Mouse (Mus musculus) lung, postnatal 14 days (tissue): ENCODE measurements around the gene Ncaph2.
A peak's percentile ranks its signal among the peaks of the same experiment; 100 is the strongest.

ENCODE experiments used
- DNase-seq: peaks from one replicate; pipeline ENCODE4 v3.0.0; 2021

Gene Ncaph2

GRCm38 (mm10) chr15:89355241-89356187 lies at the start of gene Ncaph2, which contains the start of gene Lmf2:
Gene Ncaph2, plus strand, starts transcription at chr15:89355719.
Gene Lmf2, minus strand, starts transcription at chr15:89355659.
- peak; percentile 97 for DNase-seq

DNA sequence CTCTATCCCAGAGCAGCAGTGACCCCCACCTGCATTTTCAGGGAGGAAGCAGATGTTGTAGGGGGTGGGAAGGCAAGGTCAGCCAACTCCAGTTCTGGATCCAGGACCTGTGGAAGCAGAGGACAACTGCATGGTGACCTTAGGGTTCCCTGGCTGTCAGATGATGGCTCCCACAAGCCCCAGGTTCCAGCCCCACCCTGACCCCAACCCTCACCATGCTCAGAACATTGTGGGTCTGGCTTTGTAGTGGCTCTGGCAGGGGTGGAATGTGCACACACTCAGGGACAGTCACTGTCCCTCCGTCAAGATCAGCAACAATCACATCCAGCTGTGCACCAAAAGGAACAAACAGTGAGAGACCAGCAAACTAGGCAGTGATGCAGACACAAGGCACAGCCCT lies 49.6 kb upstream of the Ncaph2 start:
- DNase-seq: no peak

DNA sequence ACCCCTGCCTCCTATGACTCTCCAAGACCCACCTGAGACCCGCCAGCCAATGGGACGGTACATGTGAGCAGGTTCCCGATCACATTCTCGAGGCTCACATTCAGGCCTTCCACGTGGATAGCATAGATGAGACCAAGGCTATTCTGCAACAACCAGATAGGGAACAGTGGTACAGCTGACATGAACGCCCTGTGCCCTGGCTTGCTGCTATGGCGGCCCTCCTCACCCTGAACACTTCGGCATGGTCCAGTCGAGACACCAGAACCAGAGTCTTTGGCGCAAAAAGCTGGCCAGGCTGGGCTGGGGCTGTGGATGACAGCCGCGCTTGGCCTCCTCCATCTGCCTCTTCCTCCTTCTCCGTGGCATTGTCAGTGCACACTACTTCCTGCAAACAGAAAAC lies 48.1 kb upstream of the Ncaph2 start:
- no peak for DNase-seq

GRCm38 (mm10) chr15:89308406-89309139 lies 46.9 kb upstream of the Ncaph2 start:
- DNase-seq: no peak

DNA sequence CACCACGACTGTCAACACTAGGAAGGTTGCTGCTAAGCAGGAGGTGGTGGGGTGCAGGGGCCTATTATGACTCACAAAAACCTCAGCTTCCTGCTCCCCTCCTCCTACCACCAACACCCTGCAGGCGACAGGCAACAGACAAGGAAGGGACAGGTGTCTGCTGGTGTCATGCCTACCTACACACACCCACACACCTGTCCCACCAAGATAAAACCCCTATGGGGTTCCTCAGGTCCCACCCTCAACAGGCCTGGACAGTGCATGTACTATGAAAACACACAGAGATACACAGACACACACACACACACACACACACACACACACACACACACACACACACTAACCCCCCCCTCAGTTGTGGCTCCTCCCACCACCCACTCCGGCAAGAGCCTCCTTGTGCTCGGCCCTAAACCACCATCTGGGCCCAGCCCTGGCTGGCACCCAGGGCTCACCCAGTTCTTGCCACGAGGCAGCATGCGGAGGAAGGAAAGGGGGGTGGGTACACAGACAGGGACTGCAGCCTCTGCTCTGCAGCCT lies 45.5 kb upstream of the Ncaph2 start:
- peak; percentile 24 for DNase-seq

DNA sequence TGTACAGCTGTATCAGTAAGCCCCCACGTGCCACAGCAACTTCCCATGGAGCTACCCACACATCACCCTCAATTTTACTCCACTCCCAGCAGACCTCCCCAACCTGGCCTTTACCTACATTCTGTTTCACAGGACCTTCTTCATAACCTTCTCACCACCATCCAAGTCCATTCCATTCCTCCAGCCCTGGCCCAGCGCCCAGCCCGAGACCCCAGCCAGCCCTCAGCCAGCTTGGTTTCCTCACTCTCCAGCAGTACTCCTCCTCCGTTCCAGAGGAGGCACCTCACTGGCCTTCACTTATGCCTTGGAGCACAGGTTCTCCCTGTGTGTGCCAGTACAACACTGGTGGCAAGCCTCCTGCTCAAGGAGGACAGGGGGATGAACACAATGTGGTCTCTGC lies 42.2 kb upstream of the Ncaph2 start:
- no peak for DNase-seq

DNA sequence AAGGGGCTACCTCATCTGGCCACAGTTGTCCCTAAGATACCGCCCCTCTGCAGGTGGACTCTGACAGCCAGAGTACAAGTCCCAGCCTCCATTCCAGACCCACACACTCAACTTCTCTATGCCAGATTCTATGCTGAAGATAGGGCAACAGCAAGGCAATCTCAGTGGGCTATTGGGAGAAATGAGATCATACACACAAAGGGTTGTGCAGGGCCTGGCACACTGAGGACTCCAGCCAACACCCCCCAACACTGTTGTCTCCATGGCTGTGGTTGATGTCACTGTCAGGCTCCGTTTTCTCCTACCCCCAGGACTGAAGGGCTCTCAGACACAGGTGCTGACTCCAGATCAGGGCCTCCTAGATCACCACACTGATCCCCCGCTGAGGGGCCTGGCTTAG lies 41.4 kb upstream of the Ncaph2 start:
- DNase-seq: no peak

DNA sequence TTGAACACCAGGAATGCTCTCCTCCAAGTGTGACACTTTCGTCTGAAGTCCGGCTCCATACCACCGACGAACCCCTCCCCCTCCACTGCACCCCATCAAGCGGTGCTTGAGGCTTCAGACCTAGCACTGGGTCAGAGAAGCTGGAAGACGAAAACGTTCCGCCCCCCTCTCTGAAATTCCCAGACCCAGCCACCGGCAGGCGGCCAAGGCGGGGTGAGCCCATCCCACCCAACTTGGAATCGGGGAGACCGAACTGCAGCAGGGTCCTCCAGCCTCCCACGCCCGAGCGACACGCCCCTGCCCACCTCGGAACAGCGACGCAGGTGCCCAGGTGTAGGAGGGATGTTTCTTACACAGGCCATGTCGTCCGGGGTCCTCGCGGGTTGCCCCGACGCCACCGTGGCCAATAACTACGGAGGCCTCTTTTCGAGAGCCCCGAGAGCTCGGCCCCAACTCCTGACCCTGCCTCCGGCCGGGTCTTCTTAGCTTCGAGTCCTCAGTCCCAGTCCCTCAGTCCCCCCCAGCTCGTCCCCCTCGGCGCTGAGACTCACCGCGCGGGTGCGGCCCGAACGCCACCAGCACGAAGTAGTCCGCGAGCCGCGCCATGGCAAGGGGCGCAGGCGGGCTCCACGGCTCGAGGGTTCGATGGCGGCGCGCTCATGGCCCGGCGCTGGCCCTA lies 40.9 kb upstream of the Ncaph2 start:
- peak; percentile 19 for DNase-seq

DNA sequence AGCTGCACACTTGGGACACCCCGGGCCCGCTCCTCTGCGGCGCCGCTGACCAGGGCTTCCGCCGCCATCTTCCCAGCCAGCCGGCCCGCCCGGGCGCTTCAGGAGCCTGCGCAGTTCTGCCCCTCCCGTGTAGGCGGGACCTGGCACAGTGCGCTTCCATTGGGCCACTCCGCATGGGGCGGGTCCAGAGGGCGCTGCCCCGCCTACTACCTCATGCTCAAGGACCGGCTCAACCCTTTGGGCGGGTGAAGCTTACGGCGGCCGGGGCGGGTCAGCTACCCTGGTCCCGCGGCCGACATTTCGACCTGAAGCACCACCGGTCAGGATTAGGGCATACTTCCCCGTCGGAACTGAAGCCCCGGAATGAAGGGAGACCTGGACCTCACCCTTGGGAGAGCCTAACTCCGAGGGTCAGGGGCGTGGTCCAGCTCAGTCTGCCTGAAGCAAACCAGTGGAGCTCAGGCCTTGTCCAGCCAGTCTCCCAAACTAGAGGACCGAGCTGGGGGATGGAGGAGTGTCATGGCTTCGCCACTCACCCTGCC lies 40.3 kb upstream of the Ncaph2 start, which contains the start of gene Sbf1:
Sbf1 (minus strand) TSS at position 122 of the 542 bp plus-strand sequence.
- DNase-seq: peak; percentile 99

- no peak for DNase-seq
These were observed 39.4 kb upstream of the Ncaph2 start for GRCm38 (mm10) chr15:89316146-89316545.

GRCm38 (mm10) chr15:89321264-89321663 lies 34.3 kb upstream of the Ncaph2 start:
- no peak for DNase-seq

GRCm38 (mm10) chr15:89322670-89323522 lies 32.6 kb upstream of the Ncaph2 start, which contains the start of gene Adm2:
Gene Adm2, plus strand, starts transcription at chr15:89322720.
- DNase-seq: no peak

DNA sequence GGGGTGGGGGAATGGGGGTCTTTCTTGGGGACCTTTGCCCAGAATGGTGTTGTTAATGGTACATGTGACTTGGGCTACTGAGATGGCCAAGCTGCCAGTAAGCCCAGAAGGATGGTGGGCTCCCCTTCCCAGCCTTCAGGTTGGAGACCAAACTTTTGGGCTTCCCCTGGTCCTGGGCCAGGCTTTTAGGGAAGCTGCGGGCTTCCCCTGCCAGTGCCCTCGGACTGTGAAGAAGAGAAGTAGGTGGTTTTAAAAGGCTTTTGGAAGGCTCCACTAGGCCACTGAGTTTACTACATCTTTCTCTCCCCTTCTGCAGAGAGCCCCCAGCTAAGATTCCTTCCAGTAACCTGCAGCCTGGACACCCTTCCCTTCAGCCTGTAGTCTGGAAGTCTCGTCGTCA lies 31.9 kb upstream of the Ncaph2 start:
- DNase-seq: no peak

- DNase-seq: no peak
These were observed 29.1 kb upstream of the Ncaph2 start for GRCm38 (mm10) chr15:89326441-89326840.

- no peak for DNase-seq
These were observed 21.2 kb upstream of the Ncaph2 start, which contains the start of gene Miox for GRCm38 (mm10) chr15:89334271-89334670. Gene Miox, plus strand, starts transcription at chr15:89334398.

DNA sequence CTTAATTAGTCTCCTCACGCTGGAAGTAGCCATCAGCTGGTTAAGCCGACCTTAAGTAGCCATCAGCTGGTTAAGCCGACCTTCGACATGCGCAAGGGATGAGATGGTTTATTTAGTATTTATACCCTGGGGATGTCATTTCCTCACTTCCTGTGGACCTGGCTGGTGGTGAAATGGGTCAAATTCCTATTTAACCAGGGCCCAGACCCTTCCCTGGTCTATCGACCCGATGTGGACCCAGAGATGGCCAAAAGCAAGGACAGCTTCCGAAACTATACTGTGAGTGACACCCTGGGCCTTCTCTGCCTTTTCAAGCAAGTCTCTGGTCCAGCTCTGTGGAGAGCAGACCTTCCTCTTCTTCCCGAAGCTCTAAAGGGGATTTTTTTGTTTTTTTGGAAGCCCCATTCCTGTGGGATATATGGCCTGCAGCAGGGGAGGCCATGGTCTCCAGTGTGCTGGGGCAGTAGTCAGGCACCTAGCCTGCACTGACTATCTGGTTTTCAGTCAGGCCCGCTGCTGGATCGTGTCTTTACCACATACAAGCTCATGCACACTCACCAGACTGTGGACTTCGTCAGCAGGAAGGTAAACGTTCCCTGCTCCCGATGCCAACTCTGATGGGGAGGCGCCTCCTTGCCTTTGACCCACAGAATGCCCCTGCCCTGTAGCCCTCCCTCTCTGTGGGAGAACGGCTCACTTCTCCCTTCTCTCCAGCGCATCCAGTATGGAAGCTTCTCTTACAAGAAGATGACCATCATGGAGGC lies 20.6 kb upstream of the Ncaph2 start:
- DNase-seq: no peak

DNA sequence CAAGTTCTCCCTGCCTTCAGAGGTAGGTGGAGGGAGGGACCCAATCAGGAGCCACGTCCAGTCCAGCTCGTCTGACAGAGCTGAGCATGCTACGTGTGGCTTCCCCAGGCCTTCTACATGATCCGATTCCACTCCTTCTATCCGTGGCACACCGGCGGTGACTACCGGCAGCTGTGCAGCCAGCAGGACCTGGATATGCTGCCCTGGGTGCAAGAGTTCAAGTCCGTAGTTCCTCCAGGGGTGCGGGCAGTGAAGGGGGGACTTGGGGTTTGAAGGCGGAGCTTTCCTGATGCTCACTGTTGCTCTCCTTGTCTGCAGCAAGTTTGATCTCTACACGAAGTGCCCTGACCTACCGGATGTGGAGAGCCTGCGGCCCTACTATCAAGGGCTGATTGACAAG lies 19.1 kb upstream of the Ncaph2 start:
- no peak for DNase-seq

DNA sequence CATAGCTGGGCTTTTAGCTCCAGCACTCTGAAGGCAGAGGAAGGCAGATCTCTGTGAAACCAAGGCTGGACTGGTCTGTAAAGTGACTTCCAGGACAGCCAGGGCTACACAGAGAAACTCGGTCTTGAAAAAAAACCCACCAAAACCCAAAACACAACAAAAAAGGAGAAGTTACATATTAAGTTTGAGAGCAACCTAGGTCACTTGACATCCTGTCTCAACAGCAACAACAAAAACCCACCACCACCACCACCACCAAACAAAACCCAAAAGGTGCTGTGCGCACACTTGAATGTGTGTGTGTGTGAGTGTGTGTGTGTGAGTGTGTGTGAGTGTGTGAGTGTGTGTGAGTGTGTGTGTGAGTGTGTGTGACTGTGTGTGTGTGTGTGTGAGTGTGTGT lies 15.8 kb upstream of the Ncaph2 start:
- no peak for DNase-seq

DNA sequence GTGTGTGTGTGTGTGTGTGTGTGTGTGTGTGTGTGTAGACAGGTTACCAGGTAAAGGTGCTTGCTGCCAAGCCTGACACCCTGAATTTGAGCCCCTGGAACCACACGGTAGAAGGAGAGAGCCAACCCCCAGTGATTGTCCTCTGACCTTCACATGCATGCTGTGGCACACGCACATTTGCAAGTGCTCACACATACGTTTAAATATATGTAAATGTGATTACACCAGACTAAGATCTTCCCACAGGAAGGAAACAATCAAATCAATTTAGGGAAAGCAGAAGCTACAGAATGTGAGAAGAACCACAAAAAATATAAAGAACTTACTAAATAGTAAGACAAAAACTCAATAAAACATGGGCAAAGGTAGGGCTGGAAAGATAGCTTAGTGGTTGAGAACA lies 15.4 kb upstream of the Ncaph2 start:
- no peak for DNase-seq

DNA sequence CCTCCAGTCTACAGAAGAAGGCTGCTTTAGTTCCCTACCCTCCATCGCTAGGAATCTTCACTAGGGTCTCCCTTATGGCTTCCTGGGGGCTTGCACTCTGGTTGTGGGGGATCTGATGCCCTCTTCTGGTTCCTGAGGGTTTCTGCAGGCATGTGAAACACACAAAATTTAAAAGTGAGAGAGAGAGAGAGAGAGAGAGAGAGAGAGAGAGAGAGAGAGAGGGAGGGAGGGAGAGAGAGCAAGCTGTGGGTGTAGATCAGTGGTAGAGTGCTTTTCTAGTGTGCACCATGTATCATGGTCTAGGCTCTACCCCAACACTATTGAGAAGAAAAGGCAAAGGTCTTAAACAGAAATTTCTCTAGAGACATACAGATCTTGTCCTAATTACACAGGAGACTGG lies 13.8 kb upstream of the Ncaph2 start:
- no peak for DNase-seq

DNA sequence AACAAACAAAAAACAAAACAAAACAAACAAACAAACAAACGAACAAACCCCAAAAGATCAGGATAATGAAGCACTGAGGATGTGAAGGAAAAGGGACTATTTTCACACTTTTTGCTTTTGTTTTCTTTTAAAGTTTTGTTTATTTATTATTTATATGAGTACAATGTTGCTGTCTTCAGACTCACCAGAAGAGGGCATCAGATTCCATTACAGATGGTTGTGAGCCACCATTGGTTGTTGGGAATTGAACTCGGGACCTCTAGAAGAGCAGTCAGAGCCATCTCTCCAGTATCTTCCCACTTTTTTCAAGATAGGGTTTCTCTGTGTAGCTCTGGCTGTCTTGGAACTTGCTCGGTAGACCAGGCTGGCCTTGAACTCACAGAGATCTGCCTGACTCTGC lies 12.2 kb upstream of the Ncaph2 start:
- DNase-seq: no peak
